ENCODE assay signal across 15 mouse cellular contexts in genomic region chr5:45943970-45944369, GRCm38 (mm10).
"Had no signal": no experiment of that assay in that cellular context is flagged by ENCODE, and none has a peak within 500 bp of the region (broad histone marks: within the 10 kb centered on the region; RNA-seq: fewer than 3 reads in every experiment).

No protein-coding gene starts in this region.

- H3K27ac ChIP-seq: kidney, embryonic 15.5 days; limb, embryonic 15.5 days; liver, embryonic 12.5 days; neural tube, embryonic 13.5 days had no signal

- DNase-seq: kidney, postnatal 14 days; layer of hippocampus, postnatal 36 days; lung, embryonic 14.5 days; lung, postnatal 10 days; lung, postnatal 4 days; retina, postnatal 1 day; right cerebral cortex, postnatal 4 days; spleen, adult 18-20 months; thymus, adult 18-20 months; thymus, postnatal 14 days had no signal

- H3K27me3 ChIP-seq: kidney, embryonic 15.5 days; limb, embryonic 15.5 days; liver, embryonic 12.5 days; neural tube, embryonic 13.5 days had no signal

- H3K9ac ChIP-seq: kidney, embryonic 15.5 days; limb, embryonic 15.5 days; liver, embryonic 12.5 days; lung, embryonic 14.5 days; neural tube, embryonic 13.5 days had no signal

- H3K9me3 ChIP-seq: kidney, embryonic 15.5 days; limb, embryonic 15.5 days; liver, embryonic 12.5 days; neural tube, embryonic 13.5 days had no signal

- ATAC-seq: liver, embryonic 12.5 days had no signal

- H3K36me3 ChIP-seq: kidney, embryonic 15.5 days; limb, embryonic 15.5 days; liver, embryonic 12.5 days; neural tube, embryonic 13.5 days had no signal

- H3K4me2 ChIP-seq: kidney, embryonic 15.5 days; limb, embryonic 15.5 days; liver, embryonic 12.5 days; lung, embryonic 14.5 days; midbrain, embryonic 11.5 days; neural tube, embryonic 13.5 days had no signal

- H3K4me3 ChIP-seq: kidney, embryonic 15.5 days; limb, embryonic 15.5 days; liver, embryonic 12.5 days; neural tube, embryonic 13.5 days had no signal

- H3K4me1 ChIP-seq: kidney, embryonic 15.5 days; limb, embryonic 15.5 days; liver, embryonic 12.5 days; neural tube, embryonic 13.5 days had no signal
